Mouse (Mus musculus): ENCODE data around the gene Brat1.

DNA sequence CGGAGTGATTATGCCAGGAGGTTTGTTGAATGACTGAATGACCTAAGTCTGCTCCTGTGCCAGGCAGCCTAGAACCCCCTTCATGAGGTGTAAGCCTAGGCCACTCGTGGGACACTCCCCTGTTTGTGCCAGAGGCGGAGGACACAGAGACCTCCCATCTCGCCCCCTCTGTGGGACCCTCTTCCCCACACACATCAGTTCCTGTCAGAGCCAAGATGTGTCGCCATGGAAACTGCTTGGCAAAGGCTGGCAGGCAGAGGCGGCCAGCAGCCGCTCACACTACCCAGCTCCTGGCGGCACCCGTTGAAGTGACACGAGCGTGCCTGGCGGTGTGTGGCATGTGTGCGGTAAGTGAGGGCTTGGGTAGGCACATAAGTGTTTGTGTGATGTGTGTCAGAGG, 19.0 kb downstream of the Brat1 start, which contains the start of gene Amz1:
- no peak for TF ChIP-seq POLR2A (IDR thresholded peaks at IDR 0.05; ENCODE audit: borderline replicate concordance, control insufficient read depth, low read depth, low read length)
- TF ChIP-seq CTCF (IDR thresholded peaks at IDR 0.05; ENCODE audit: control insufficient read depth, insufficient read depth, low read length) = no peak

All from bone marrow, adult 2 months (tissue).